Mouse (Mus musculus): ENCODE measurements around the gene Gm20388. TPM values are rescaled to one million over a fixed set of nuclear protein-coding genes. Genes with fewer than 3 reads are reported as not detected.

The Gm20388 gene
- total RNA-seq, 2 experiments from 2014 or later, result 18.6 TPM; not detected in 1

DNA sequence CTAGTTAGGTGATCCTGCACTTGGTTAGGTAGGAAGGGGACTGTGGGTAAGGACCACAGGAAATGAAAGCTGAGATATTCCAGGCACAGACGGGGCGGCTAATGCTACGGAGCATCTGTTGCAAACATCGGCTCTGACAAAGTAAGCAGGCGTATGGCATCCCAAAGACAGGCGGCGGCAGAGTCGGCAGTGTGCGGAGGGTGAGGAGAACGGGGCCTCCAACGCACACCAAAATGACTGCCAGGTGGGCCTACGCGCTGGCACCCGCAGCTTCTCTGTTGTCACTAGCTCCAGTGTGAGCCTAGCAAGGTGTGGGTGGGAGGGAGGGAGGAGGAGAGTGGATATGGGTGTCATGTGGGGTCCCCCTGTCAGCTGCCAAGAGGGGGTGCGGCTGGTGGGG lies 2730.8 kb downstream of the Gm20388 start:
- intact Hi-C loops (cut with DNase I), result loop anchor here (1.0 to 2.0 kb wide), 3 partner anchors 27 to 111 kb away; no protein-coding TSS in a partner anchor
- DNase-seq (ENCODE audit: low spot score in 2 of 2), result peak; percentile 77 to 92

DNA sequence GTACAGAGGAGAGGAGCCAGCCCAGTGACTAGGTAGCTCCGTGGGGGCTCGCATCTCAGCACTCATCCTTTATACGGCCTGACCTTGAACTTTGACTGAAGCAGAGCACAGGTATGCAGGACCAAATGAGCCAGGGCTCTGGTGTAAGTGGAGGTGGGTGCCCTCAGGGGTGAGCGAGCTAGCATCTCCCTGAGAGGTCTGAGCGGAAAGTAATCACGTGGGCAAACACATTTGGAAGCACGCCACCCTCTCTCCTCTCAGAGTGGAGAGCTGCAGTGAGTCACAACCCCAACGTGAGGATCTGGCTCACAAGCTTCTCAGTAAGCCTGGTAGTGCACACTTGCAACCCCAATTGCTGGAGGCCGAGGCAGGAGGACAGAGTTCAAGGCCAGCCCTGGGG lies 2731.4 kb downstream of the Gm20388 start:
- DNase-seq (ENCODE audit: low spot score in 2 of 2), result peak; percentile 57 to 81
- intact Hi-C loops (cut with DNase I), result no loop called here

DNA sequence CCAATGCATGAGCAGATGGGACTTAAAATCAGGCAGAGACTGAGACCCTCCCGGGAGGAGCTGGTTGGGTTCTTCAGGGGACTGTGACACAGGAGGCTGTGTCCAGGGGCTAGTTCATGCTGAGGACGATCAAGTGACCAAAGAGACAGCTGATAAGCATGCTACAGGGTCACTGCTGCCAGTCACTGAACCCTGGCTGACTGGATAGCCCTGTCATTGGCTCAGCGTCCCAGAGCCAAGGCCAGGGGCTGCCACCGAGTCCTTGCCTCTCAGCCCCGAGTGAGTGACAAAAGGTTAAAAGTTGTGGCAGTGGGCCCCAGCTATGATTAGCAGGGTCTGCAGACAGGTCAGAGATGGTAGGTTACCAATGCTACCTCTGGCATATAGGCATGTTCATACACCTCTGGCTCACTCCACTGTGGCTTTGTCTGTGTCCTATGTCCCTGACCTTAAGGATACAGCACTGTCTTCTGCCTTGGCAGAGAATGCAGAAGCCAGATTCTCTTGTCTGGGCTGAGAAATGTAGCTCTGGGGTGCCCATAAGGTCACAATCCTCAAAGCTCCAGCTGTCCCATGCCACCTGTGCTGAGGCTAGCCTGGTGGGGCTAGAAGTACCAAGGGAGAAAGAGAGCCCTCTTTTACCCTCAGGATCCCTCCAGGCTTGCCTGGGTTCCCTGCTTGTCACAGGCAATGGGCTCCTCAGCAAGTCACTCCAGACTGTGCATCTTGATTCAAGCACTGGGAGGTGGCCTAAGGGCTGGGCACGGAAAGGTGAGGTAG lies 2733.7 kb downstream of the Gm20388 start:
- intact Hi-C loops (cut with DNase I), result no loop called here
- no peak for DNase-seq (ENCODE audit: low spot score in 2 of 2)

DNA sequence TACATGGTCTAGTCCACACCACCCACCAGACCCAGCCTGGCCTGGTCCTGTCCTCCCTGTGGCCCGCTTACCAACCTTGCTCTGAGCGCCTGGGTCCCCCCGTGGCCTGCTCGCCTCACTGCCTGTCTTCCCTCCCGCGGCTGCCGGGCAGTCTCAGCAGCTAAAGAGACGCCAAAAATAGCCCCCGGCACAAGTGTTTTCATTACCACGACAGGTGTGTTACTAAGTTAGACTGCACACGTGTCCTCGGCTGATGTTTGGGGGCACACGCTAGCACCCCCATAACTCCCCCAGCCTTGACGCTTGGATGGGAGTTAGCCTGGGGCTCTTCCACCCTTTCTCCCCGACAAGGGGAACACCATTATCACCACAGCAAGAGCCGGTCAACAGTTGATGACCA lies 2735.7 kb downstream of the Gm20388 start:
- intact Hi-C loops (cut with DNase I), result no loop called here
- no peak for DNase-seq (ENCODE audit: low spot score in 2 of 2)

DNA sequence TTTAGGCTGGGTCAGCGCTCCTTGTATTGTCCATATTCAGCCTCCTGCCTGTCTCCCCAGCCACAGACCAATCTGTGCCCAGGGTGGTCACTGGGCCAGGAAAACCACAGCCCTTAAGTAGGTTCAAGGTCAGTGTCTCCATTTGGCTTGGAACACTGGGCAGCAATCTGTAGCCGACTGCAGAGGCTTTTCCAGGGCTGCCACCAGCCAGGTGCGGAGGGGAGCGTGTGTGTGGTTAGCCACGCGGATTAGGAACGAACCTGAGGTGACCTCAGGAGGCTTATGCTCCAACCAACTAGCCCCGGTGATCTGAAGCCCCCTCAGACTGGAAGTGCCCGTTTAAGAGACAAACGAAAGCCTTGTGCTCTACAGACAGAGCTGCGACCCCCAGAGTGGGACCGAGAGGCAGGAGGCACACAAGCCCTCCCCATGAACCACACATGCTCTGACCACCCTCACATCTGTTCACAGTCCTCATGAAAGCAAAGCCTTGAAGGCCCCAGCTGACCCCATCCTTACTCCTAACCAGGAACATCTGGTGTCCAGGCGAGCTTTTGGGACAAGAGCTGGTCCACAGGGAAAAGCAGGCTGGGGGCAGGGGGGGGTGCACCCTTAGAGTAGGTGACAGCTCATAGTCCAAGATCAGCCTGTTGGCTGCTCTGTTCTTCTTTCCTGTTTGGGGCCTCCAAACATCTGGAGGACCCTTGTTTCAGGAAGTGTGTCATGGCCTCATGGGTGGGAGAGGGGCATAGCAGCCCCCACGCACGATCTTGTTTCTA lies 2737.7 kb downstream of the Gm20388 start:
- intact Hi-C loops (cut with DNase I), result no loop called here
- DNase-seq (ENCODE audit: low spot score in 2 of 2), result no peak

DNA sequence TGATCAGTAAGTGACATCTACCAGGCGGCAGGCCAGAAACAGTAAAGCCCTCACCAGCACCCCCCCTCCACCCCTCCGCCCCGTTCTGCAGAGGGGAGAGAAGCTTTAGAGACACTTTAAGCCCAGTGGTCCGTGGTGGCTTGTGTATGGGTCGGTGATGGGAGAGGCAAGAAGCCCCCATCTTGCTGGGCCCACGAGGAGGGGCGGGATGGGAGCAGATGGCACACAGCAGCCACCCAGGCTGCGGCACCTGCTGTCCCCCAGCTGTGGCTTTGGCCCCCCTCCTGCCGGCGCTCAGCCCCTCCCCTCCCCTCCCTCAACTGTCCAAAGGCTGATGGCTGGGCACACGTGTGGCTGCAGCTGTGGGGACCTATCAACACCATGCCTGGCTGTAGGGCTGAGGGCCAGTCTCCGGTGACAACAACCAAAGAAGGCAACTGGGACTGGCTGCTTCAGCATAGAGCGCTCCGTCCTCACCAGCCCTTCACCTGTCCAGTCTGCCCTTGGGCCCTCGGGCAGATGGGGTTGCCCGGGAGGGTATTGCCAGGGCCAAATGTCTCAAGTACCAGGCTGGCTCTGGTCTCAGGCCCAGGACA lies 2740.8 kb downstream of the Gm20388 start:
- intact Hi-C loops (cut with DNase I), result no loop called here
- no peak for DNase-seq (ENCODE audit: low spot score in 2 of 2)

DNA sequence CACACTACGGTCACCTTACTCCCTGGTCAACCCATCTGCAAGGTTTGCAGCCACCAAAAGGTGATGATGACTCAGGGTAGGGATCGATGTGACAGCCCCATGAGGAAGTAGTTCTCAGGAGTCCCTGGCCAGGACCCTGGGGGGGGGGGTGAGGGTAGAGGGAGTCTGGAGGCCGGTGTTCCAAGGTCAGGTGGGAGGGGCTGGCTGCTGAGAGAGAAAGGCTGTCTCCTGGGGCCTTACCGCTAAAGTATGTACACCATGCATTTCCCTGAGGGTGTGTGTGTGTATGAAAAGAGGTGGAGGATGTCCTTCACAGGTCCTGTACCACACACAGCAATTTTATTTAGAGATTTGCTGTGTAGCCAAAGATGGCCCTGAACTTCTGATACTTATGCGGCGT lies 2742.0 kb downstream of the Gm20388 start:
- no peak for DNase-seq (ENCODE audit: low spot score in 2 of 2)
- intact Hi-C loops (cut with DNase I), result no loop called here

DNA sequence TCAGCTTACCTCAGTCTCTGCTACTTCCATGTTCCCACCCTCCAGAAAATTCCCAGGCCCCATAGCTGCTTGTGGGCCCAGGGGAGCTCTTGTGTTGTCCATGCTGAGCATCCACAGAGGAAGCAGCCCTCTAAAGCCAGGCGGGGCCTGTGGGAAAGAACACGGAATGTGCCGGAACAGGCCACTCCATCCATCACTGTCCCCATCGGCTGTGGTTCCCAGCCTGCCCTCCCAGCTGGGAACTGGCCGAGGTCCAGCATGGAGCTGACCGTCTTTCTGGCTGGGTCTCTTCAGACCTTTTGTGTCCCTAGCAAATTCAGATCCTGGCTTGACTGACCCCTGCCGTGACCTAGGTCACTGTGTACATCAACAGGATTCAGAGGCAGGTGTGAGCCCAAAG lies 2744.1 kb downstream of the Gm20388 start:
- intact Hi-C loops (cut with DNase I), result no loop called here
- no peak for DNase-seq (ENCODE audit: low spot score in 2 of 2)

DNA sequence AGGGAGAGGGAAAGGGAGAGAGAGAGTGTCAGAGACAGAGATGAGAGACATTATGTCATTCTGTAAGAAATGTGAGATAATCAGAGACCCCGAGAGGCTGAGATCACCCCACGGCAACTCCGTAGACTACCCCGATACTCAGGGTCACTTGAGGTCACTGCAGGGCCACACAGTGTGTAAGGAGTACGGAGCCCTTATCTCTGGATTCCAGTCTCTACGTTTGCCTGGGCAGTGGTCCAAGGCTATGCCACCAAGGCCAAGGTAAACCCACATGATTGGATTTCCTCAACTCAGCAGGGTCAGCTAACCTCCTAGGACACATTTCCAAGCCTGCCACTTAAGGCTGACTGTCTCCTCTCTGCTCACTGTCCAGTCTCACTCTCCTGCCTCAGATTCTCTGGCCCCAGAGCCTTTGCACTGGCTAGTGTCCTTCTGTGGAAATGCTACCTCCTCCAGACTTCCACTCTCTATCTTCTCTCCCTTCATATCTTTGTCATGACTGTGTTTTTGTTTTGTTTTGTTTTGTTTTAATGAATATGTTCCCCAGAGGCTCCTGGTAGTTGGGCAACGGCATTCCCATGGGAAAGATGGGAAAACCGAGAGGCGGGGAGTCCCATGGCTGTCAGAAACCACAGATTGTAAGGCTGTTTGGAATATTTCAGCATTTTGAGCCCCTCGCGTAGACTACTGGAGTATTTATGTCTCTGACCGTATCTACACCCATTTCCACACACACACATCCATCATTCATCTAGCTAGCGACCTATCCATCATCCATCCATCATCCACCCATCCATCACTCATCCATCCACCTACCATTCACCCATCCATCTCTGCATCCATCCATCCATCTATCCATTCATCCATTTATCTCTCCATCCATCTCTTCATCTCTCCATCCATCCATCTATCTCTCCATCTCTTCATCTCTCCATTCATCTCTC lies 2745.7 kb downstream of the Gm20388 start:
- intact Hi-C loops (cut with DNase I), result no loop called here

DNA sequence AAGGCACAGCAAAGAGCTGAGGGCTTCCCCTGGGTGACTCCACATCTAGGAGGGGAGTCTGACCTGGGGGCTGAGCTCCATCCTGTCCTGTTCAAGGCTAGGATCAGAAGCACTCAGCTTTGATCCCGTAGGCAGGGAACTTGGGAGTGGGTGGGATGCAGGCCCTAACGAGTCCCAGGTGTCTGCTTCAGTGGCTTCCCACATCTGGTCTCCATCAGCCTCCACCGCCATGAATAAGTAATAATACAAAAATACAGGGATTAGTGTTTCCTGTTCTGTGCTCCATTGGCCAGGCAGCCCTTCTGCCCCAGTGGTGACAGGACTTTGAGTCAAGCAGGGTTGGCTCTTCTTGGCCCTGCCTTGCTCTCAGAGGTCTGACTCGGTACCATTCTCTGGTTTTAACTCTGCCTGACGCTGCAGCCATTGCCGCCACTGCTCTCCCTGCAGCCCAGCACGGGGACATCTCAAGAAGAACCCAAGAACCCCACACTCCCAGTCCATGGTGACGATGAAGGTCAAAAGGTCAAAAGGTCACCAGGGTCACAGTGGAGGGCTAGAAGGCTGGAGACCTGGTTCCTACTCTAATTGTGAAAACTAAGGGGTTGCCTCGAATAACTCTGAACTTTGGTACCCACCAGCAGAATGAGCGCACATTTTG lies 2747.6 kb downstream of the Gm20388 start:
- DNase-seq (ENCODE audit: low spot score in 2 of 2), result no peak
- intact Hi-C loops (cut with DNase I), result no loop called here

More for the DNA sequence above, 2745.7 kb downstream of the Gm20388 start:
- no peak for DNase-seq (ENCODE audit: low spot score in 2 of 2)

DNA sequence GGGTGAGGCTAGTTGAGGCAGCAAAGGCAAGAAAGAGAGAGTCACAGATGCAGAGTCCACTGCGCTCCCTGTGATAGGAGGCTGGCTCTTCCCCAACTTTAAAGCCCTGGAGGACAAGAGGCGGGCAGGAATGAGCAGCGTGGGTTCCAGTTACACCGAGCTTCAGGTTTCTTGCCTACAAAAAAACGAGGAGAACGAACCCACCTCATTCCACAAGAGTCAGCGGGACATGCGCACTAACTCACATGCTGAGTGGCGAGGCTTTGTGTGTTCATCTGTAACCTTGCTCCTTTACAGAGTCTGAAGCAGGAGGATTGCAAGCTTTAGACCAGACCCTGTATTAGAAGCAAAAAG lies 2748.1 kb downstream of the Gm20388 start:
- no peak for DNase-seq (ENCODE audit: low spot score in 2 of 2)
- intact Hi-C loops (cut with DNase I), result no loop called here

DNA sequence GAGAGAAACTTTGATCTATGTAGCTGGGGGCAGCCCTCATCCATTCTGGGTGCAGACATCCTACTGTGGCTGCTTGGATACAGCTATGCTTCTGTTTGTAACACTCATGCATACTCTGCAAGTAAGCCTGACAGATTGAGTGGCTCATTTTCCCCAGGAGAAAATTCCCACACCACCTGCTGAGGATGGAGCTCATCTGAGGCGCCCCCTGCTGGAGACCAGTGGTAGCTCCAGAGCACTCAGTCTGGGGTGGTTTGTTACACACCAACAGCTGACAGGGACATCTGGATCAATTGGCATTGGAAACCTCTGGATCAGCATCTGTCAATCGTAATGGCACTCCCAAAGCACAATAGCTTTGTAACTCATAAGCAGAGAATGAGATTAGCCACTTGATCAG lies 2749.4 kb downstream of the Gm20388 start:
- no peak for DNase-seq (ENCODE audit: low spot score in 2 of 2)

DNA sequence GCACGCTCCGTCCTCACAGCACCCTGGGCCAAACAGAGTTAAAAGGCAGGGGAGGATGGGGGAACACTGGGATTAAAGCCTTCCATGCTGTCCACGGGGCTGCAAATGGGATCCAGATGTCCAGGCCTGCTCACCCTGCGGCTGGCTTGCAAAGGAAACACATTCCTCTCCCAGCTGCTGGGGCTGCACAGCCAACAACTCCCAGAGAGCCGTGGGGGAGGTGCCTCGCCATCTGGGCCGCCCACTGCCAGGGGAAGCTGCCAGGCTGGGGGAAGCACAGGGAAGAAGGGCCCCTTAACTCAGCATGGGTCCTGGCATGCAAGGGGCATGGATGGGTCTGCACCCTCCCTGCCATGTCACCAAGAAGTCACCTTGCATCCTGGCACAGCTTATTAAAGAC lies 2750.5 kb downstream of the Gm20388 start:
- DNase-seq (ENCODE audit: low spot score in 2 of 2), result peak; percentile 75 to 86
- intact Hi-C loops (cut with DNase I), result no loop called here

More for the DNA sequence above, 2749.4 kb downstream of the Gm20388 start:
- intact Hi-C loops (cut with DNase I), result no loop called here

DNA sequence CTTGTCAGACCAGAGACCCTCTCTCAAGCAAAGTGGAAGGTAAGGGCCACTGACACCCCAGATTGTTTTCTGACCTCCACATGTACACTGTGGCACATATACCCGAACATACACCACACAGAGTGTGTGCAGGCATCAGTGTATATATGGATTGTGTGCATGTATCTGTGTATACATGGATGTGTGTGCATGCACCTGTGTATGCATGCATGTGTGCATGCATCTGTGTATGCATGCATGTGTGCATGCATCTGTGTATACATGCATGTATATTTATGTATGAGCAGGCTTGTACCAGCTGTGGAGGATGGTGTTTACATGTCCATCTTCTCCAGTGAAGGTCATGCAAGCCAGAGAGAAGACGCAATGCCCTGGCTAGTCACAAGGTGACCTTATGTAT lies 2751.3 kb downstream of the Gm20388 start:
- intact Hi-C loops (cut with DNase I), result no loop called here
- no peak for DNase-seq (ENCODE audit: low spot score in 2 of 2)

DNA sequence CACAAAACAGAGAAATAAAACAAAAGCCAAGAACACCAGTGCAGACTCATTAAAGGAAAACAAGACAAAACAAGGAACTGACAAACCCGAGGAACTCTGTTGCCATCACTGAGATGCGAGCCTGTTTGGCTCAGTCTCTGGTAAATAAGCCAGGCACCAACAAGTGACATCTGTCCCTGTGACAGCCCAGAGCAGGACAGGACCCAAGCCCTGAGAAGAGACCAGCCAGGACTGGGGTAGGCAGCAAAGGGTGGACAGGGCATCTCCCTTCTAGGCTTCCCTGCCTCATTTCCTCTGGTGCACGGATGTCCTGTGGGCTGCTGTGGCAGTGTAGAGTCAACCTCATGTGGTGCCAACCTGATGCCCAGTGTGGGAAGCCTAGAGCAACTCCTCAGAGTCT lies 2752.5 kb downstream of the Gm20388 start:
- no peak for DNase-seq (ENCODE audit: low spot score in 2 of 2)
- intact Hi-C loops (cut with DNase I), result no loop called here

DNA sequence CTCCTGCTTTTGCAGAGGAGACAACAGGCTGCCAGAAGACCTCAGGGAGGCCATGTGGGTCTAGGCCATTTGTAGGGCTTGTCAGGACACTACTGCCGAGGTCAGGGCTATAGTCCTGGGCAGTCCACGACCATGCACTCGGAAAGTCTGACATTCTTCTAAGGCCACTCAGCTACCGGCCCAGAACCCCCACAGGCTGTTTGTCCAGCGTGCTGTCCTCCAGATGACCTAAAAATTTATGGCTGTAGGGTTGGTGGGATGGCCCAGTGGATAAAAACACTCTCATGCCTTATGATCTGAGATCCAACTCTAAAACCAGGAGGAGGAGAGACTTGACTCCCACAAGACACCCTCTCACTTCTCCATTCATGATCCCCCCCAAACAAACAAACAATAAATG lies 2753.0 kb downstream of the Gm20388 start:
- intact Hi-C loops (cut with DNase I), result no loop called here
- DNase-seq (ENCODE audit: low spot score in 2 of 2), result no peak

DNA sequence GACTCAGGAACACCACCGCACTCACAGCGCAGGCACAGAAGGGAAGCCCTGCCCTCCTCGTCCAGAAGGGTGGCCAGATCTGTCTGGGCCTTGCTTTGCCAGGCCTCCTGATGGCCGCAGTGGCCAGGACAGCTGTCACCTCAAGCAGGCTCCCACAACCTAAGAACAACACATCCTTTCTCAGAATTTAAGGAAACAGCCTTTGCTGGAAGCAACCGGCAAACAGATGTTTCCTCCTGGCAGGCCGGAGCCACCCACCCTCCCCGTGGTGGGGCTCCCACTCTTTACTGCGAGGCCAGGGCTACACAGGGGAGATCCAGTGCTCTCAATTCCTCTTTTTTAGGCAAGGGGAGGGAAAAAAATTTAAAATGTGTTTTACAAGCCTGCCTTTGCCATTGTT lies 2754.6 kb downstream of the Gm20388 start:
- peak; percentile 41 to 54 for DNase-seq (ENCODE audit: low spot score in 2 of 2)
- intact Hi-C loops (cut with DNase I), result no loop called here

DNA sequence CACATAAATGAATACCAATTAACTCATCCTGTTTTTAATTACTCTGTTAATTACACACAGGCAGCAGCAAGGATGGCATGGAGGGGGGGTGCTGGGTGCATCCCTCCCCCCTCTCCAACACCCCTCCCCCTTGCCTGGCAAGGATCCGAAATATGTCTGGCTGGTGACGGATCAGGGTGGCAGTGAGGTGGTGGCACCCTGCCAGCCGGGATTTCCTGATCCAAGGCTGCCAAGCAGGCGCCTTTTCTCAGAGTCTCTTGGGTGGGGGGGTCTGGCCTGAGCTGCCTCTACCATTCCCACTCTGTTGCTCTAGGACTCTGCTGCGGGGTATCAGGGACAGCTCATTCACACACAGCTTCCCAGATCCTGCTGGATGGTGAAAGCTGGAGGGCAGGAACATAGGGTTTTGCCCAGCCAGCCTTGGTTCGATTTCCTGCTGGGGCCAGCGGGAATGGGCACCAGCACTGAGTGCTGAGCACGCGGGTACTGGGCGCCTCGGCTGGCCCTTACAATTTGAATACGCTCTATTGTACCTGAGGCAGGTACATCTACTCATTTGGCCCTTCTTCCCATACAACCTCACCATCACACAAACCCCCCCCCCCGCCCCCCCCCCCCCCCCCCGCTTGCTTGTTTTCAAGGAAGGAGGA lies 2755.2 kb downstream of the Gm20388 start:
- DNase-seq (ENCODE audit: low spot score in 2 of 2), result no peak
- intact Hi-C loops (cut with DNase I), result no loop called here

DNA sequence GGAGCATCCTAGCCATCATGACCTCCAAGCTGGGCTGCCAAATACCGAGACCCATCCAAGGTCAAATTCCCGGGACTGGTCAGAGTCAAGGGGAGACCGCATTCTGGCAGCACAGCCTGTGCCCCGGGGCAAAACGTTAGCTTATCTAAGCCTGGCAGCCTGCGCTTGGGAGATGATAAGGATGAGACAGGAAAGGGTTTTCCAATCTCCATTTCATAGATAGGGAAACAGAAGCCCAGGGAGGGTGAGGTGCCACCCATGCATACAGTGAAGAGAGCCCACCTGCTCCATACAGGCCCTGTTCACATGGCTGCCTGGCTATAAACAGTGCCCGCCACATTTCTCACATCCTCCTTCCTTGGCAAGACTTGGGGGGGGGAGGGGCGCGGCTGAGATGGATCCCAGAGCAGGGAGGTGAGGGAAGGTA lies 2755.7 kb downstream of the Gm20388 start:
- peak in 1 of 2 experiments; percentile 31 for DNase-seq (ENCODE audit: low spot score in 2 of 2)
- intact Hi-C loops (cut with DNase I), result no loop called here
